Mouse (Mus musculus) CD4-positive, CD25-positive, alpha-beta regulatory T cell (primary cell): Measurements from ENCODE around the gene Rab4a. TPM values are rescaled to one million over a fixed set of nuclear protein-coding genes. Genes with fewer than 3 reads are reported as not detected.

ENCODE experiments used
- polyA plus RNA-seq: library from polyadenylated mRNA; unstranded; fragments of 100-300 nt; shearing (Covaris generic); gene quantifications from one replicate; pipeline ENCODE4 v1.2.1, GENCODE M21; 2017

Rab4a gene
- 16.6 TPM for polyA plus RNA-seq

DNA sequence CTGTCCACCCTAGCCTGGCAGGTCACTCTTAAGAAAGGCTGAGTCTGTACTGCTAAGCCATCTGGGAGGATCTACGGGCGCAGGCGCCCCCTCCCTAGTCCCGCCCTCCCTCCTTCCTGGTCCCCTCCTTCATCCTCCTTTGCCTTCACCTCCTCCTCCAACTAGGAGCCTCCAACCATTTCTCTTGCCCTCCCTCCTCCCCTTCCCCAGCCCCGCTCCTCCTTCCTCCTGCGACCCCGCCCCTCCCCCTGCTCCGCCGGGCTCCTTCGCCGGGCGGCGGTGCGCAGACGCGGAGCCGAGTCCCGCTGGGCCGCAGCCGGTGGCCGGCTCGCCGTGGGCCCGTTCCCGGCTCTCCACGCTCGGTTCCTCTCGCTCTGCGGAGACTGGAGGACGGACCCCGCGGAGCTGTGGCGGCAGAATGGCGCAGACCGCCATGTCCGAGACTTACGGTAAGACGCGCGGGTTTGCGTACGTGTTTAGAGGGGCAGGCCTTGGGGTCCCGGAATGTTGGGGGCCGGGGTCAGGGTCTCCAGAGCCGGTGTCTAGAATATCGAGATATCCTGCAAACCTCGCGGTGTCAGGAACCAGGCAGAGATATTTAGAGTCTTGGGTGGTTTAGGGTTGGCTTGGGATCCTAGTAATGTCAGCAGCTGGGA lies at the start of gene Rab4a:
TSS of gene Rab4a (plus strand) at position 268 of the 656 bp plus-strand sequence.

DNA sequence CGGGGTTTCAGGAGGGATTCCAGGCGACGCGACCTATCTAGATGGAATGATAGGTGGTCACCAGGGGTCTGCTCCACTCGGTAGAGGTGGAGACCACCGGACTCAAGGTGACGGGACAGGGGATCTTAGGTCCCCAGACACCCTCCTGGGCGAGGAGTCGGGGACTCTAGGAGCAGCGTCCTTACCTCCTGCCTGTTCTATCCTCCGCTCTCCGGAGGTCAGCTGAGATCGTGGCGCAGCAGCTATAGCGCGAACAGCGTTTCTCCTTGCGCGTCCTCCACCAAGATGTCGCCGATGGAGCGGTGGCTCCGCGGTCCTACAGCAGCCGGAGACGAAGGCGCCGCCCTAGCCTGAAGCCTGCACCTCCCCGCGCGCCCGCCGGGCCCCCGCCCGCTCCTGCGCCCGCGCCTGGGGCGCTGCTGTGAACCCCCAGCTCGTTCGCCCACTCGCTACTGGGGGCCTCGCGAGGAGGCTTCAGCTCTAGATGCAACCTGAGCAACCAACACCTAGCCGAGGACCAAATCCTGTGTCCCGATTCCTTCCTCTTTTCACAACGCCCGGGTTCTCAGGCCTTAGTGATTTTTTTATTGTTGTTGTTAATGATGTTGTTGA lies 54.0 kb downstream of the Rab4a start, which contains the start of gene Ccsap:
TSS of gene Ccsap (minus strand) at position 562 of the 612 bp plus-strand sequence.

Other genes starting within 250 kb of the Rab4a start
- 0.05 TPM for gene Rhou, start 152.1 kb upstream of the Rab4a start, polyA plus RNA-seq
- gene Ccsap, start 54.2 kb downstream of the Rab4a start, polyA plus RNA-seq = 14.0 TPM
- 0.25 TPM for gene Acta1, start 88.8 kb downstream of the Rab4a start, polyA plus RNA-seq
- gene Nup133, start 143.3 kb downstream of the Rab4a start, polyA plus RNA-seq = 24.3 TPM
- gene Abcb10, start 177.1 kb downstream of the Rab4a start, polyA plus RNA-seq = 2.5 TPM
- 81.6 TPM for gene Taf5l, start 215.4 kb downstream of the Rab4a start, polyA plus RNA-seq
- 9.9 TPM for gene Urb2, start 215.5 kb downstream of the Rab4a start, polyA plus RNA-seq